Mouse (Mus musculus) left cerebral cortex, postnatal 36 days (tissue): ENCODE data around the gene Mrps35. TPM values are rescaled to one million over a fixed set of nuclear protein-coding genes. Genes with fewer than 3 reads are reported as not detected.

Source experiments
- DNase-seq, 2 experiments: peaks; one replicate each; pipeline ENCODE4 v3.0.0; 2021 to 2022; ENCODE audit warnings: low spot score in 2 of 2, mixed read lengths in 1 of 2
- intact Hi-C: fragments of 180-260 bp; cut with DNase I; formaldehyde crosslinking; loops from one replicate; pipeline ENCODE4 v1.15.1; 2025
- total RNA-seq, 2 experiments: library from RNA; stranded (reverse); gene quantifications; 2 replicates each; pipeline ENCODE4 v1.2.3; 2021

Mrps35 gene
- total RNA-seq, 2 experiments from 2014 or later, result 45.2 to 52.9 TPM

DNA sequence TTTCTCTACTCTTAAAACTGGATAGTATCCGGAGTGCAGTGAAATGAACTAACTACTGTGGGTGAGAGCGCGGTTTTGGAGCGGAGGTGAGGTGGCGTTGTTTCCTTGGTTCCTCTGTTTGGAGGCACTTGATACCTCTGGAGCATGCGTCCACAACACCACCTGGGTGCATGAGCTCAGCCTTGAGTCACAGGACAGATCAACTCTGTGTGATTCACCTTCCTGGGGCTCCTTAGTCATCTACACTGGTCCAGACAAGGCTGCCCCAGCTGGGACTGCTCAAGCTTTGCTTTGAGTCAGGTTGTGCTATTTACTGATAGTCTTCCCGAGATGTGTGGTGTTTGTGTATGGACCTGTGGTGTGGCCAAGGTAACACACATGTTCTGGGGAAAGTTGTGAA is 75.2 kb downstream of the Mrps35 start:
- intact Hi-C loops, result no loop called here
- no peak for DNase-seq

DNA sequence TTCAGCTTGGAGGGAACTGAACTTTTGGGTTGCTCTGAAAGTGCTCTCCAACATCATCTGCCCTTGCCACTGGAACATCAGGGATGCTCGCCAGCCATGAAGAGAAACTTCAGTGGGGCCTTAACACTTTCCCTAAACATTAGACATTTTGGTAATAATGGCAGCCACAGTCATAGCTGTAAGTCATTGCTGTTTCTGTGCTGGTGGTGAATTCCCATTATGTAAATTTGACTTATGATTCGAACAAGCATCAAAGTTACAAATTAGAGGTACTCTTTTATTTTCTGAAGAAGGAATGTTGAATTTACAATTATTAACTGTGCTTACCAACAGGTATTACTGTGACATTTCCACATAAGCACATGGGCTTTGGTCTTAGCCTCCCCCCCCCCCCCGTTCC is 75.6 kb downstream of the Mrps35 start:
- no peak for DNase-seq
- intact Hi-C loops, result no loop called here

DNA sequence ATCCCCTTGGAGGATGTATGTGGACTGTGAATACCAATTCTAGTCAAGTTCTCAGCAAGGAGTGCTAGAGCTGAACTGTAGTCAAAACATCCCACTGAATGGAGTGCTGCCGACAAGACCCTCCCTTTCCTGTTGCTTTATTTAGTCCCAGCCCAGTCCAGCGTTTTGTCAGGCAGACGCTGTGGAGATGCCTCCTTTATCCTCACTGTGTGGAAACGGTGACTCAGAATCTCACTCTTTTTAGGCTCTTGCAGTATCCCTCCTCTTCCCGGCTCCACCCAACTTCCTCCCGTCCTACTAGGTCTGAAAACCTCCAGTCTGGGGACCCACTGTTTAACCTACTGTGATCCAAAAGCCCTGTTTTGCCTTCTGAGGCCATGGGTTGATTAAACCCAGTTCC is 78.8 kb downstream of the Mrps35 start:
- peak in 1 of 2 experiments; percentile 19 for DNase-seq
- intact Hi-C loops, result no loop called here

Other genes starting within 250 kb of the Mrps35 start
- gene Arntl2, start 246.7 kb upstream of the Mrps35 start, total RNA-seq, result 10 to 100 TPM in 1 of 2 experiments, 1 to 10 TPM in 1; 4.4 to 14.4 TPM
- not detected for gene Smco2, start 192.7 kb upstream of the Mrps35 start, total RNA-seq
- gene Ppfibp1, start 154.3 kb upstream of the Mrps35 start, total RNA-seq, result 10 to 100 TPM; 47.8 to 63.8 TPM
- gene 1700034J05Rik, start 88.3 kb upstream of the Mrps35 start, total RNA-seq, result not detected
- gene Rep15, start 10.2 kb upstream of the Mrps35 start, total RNA-seq, result 1 to 10 TPM; 1.1 to 2.7 TPM
- gene Mansc4, start 44.3 kb downstream of the Mrps35 start, total RNA-seq, result under 1 TPM in 1 of 2 experiments, not detected in 1; 0.30 TPM
- 10 to 100 TPM; 20.1 to 22.4 TPM for gene Klhl42, start 48.6 kb downstream of the Mrps35 start, total RNA-seq
- 1 to 10 TPM; 4.9 TPM for gene Pthlh, start 221.4 kb downstream of the Mrps35 start, total RNA-seq